Mouse (Mus musculus) layer of hippocampus, adult 9-11 months (tissue): ENCODE results near the gene Pdik1l.

Experiments
- DNase-seq: peaks from one replicate; pipeline ENCODE4 v3.0.0; 2022

Pdik1l gene

DNA sequence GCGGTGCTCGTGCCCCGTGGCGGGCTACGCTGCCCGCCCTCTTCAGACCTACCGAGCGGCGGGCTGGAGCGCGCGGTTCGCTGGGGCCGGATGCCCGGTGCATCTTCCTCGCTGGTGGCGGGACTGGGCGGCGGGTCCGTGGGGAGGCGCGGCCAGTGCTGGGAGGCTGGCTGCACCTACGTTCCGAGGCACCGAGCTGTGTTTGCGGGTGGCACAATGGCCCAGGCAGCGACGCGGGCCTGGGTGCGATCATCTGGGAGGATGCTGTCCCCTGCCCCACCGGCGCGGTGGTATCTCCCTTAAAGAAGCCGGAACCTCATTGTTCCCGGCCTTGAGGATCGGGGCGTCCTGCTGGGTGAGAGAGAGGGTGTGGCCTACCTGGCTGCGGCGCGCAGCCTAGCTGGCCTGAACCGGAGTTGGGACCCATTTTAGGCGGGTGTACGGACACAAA, at the start of gene Pdik1l:
Gene Pdik1l, minus strand, starts transcription at position 321 of the 451 bp plus-strand sequence.
- DNase-seq: peak; percentile 72

DNA sequence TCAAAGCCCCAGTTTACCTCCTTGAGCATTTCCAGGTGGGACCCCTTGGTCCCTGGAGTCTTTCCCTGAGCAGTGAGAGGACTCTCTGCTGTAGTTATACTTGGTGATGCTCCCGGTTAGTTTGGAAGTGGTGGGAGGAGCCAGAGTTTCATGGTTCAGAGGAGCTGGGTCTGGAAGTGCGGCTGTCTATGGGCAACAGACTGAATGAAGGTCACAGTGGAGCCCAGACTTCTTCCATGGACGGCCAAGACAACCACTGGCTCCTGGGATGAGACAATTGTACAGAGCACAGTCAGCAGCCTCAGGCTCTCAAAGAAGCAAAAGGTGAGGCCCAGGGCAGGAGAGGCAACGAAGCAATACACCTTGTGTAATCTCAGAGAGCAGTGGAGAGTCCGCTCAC, 42.6 kb upstream of the Pdik1l start:
- DNase-seq: no peak

DNA sequence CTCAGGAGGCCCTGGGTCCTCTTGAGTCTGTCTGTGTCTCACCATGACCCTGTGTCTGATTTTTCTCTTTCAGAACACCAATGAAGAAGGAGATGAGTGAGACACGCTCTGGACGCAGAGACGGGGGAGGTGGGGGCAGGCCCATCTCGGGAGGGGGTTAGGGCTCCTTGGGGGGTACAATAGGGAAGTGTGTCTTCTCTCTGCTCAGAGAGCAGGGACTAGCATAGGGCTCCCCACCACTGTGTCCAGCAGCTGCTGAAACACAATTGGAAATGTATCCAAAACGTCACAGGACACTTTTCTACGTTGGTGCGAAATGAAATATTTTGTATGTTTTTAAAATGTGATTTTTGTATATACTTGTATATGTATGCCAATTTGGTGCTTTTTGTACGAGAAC, 41.1 kb upstream of the Pdik1l start:
- no peak for DNase-seq

GRCm38 (mm10) chr4:134328151-134328550, 40.5 kb upstream of the Pdik1l start:
- DNase-seq: no peak

DNA sequence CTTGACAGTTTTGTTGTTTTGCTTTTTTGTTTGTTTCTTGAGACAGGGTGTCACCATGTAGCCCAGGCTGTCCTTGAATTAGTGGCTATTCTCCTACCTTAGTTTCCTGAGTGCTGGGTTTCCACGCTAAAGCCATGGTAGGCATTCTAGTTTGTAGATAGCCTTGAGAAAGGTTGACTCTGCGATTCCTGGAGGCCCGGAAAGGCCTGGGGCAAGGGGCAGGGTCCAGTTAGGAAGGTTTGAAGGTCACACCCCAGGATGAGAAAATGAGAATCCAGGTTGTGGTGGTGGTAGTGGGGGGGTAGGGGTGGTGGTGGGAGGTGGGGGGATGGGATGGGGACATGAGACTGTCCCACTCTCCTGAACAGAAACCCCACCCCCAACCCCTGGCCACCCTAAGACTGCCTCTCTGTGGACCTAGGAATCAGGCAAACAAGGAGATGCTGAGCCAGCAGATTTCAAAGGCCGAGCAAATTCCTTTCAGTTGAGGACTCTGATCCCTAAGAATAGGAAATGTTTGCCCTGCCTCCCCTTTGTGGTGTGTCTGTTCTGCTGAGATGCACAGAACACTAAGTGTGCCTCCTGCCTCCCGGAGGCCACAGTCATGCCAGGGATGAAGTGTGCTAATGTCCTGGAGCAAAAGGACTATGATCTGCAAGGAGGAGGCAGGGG, 39.3 kb upstream of the Pdik1l start:
- no peak for DNase-seq

DNA sequence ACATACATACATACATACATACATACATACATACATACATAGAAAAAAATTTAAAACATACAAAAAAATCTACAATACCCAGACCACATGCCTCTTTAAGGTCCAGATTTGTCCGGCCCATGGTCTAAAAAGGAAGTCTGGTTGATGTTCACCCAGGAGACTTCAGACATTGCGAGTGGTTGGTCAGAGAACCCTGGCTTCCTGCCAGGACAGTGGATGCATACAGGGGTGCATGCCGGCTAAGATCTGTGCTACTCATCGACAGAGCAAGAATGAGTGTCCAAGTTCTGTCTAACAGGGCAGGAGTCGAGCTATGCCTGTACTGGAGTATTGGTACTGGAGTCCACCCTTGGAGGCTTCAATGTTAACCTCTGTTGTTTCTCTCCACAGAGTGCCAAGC, 37.0 kb upstream of the Pdik1l start:
- DNase-seq: no peak

DNA sequence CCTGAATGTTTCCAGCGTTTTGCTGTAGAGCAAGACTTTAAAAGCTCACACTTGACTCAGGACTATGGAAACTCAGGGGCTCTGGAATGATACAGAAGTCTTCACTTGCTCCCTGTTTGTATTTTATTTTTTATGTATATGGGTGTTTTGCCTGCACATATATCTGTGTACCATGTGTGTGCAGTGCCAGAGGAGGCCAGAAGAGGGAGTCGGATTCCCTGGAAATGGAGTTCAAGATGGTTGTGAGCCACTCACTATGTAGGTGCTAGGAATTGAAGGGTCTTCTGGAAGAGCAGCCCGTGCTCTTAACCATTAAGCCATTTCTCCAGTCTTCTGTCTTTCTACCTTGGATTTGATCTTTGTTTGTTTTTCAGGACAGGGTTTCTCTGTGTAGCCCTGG, 33.8 kb upstream of the Pdik1l start:
- no peak for DNase-seq

DNA sequence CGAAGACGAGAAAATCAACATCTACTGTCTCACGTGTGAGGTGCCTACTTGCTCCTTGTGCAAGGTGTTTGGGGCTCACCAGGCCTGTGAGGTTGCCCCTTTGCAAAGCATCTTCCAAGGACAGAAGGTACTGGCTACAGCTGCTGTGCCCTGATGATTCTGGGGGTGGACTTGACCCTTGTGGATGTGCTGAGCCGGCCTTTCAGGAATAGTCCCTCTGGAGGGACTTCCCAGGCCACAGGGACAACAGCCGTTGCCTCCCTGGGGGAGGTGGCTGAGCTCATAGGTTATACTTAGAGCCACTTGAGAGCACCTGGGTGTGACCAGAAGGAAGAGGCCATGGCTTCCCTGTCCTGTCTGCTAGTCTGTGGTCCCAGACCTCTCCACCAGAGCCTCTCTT, 32.0 kb upstream of the Pdik1l start:
- no peak for DNase-seq

DNA sequence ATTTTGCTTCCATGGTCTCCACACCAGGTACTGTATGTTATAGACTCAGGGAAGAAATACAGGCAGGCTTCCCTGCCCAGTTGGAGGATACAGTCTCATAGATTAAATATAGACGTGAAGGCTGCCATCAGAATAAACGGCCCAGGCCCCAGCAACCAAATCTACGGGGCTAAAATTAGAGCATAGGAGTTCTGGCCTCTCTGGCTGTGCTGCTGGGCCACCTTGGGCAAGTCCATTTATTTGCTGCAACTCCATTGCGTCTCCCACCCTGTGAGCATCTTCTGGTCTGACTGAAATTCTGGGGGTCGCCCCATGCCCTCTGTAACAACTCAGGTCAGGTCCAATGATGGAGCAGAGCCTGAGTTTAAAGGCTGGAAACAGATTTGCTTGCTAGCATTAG, 31.4 kb upstream of the Pdik1l start:
- DNase-seq: no peak

DNA sequence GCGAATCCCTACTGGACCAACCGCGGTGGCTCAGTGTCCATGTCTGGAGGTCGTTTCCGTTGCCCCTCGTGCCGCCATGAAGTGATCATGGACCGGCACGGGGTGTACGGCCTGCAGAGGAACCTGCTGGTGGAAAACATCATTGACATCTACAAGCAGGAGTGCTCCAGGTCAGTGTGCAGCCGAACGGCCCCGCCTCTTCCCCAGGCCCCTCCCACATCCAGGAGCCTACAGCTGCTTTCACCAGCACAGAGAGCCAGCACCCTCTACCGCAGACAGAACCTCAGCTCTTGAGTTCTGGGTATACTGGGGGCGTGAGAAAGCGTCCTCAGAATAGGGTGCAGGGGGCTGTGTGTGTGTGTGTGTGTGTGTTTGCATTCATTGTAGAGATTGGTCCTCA, 28.7 kb upstream of the Pdik1l start:
- DNase-seq: no peak

DNA sequence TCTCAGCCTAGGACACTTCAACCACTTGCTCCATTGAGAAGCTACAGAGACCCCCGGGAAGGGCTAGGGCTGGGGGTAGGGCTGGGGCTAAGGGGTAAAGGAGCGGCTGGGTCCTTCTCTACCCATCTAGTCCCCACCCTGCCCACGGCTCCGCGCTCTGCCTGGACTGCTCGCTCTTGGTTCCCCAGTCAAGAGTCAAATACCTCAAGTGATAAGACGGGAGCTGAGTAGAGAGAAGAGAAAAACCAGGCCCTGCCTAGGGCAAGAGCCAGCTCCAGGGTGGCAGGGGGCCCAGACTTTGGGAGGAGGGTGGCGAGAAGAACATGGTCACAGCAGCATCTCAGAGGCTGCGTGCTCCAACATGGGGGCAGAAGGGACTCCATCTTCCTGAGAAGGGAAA, 27.8 kb upstream of the Pdik1l start:
- no peak for DNase-seq

DNA sequence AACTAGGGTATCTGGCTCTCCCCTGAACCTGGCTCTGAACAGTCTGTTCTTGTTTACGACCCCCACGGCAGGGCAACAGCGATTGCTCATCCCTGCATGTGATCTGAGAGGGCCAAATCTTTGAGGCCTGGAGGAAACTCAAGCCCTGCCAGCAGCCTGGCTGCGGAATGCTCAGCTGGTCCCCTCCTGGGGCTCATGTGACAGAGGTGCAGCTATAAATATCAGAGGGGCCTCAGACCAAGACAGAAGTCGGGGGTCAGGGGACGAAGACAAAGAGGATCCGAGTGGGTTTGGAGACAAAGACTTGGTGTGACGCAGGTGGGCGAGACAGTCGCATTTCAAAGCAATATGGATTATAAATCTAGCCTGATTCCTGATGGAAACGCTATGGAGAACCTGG, 27.2 kb upstream of the Pdik1l start, which contains the start of gene Trim63:
Gene Trim63, plus strand, starts transcription at position 245 of the 400 bp plus-strand sequence.
- no peak for DNase-seq

DNA sequence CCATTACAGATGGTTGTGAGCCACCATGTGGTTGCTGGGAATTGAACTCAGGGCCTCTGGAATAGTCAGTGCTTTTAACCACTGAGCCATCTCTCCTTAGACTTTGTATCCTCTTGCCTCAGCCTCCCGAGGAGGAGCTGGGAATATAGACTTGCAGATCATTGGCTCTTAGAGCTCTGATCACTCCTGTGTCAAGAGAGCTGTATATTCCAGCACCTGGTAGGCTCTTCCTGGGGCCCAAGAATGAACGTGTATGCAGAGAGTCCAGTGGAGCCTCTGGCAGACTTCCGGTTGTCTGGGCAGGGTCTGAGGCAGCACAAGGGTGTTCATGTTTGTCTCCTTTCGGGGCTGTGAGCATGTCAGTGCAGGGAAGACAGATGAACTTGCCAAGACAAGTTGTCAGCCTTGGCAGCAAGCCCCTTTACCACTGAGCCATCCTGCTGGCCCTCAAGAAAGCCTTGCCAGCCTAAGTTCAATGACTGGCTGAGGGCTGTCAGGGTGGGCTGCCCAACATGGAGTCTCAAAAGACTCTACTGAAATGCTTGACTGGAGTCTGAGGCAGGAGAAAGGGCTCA, 26.5 kb upstream of the Pdik1l start:
- no peak for DNase-seq

DNA sequence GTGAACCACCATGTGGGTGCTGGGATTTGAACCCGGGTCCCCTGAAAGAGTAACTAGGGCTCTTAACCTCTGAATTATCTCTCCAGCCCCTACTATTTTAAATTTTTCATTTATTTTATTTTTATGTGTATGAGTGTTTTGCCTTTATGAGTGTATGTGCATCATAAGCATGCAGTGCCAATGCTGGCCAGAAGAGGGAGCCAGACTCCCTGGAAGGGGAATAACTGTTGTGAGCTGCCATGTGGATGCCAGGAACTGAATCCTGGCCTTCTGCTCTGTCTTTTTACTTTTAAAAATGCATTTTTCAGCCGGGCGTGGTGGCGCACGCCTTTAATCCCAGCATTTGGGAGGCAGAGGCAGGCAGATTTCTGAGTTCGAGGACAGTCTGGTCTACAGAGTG, 25.2 kb upstream of the Pdik1l start:
- DNase-seq: no peak

DNA sequence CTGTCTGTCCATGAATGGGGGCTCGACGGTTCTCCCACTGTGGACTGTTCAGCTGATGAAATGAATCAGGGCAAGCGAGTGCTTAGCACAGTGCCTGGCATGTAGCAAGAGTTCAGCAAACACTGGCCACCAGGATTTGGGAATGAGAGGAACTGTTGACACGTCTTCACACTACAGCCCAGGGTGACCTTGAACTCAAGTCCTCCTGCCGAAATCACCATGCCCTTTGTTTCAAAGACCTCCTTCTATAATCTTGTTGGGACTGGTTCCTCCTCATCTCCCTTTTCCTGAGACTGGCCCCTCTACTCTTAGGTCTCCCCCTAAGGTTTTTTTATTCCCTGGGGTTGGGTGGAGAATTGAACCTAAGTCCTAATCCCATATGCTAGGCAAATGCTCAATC, 24.6 kb upstream of the Pdik1l start:
- DNase-seq: no peak

GRCm38 (mm10) chr4:134311784-134312183, 24.1 kb upstream of the Pdik1l start:
- no peak for DNase-seq

GRCm38 (mm10) chr4:134310656-134311055, 23.0 kb upstream of the Pdik1l start:
- DNase-seq: no peak

DNA sequence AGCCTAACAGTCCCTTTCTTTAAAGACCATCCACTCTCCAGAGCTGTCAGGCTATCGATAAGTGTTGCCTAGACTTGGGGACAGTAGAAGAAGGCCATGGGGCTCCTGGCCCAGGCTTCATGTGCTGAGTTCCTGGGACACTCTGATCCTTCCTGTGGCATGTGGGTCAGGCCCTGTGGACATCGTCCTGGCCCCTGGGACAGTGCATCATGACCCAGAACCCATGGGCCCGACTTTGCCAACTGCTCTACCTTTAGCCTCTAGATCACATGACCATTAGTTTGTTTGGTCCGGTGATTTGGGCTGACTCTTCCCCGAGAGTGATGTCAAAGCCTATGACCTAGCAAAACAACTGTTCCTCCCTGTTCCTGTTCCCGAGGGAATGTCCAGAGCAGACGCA, 22.4 kb upstream of the Pdik1l start:
- DNase-seq: no peak

GRCm38 (mm10) chr4:134307367-134308072, 19.8 kb upstream of the Pdik1l start:
- DNase-seq: peak; percentile 65

DNA sequence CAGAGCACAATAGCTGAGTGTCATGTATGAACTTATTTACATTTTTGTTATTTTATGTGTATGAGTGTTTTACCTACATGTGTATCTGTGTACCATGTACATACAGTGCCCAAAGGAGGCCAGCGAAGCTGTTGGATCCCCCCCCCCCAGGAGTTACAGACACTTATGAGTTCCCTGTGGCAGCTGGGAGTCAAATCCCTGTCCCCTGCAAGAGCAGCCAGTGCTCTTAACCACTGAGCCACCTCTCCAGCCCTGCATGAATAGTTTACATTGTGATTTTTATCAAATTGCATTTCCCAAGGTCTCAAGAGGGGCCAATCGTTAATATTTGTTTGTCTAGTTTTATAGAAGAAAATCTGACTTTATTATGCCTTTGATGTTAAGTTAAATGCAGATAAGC, 19.3 kb upstream of the Pdik1l start:
- no peak for DNase-seq

DNA sequence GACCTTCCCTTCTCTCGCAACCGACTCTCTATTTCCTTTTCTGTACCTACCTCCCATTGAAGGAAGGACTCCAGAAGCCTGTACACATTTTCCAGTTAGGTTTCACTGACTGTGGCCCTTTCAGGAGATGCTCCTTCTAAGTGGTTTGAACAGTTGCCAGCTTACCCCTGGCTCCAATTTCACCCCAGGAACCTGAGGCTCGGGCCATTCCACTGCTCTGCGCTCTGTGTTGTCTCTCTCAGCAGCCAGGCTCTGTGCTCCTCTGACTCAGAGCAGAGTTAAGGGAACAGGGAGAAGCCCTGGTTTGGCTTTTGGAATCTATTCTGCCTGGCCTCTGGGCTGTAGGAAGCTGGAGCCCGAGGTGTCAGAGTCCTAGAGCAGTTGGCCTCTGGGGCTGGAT, 14.4 kb upstream of the Pdik1l start:
- no peak for DNase-seq

- DNase-seq: no peak
These were observed 12.6 kb upstream of the Pdik1l start for GRCm38 (mm10) chr4:134300316-134300715.

DNA sequence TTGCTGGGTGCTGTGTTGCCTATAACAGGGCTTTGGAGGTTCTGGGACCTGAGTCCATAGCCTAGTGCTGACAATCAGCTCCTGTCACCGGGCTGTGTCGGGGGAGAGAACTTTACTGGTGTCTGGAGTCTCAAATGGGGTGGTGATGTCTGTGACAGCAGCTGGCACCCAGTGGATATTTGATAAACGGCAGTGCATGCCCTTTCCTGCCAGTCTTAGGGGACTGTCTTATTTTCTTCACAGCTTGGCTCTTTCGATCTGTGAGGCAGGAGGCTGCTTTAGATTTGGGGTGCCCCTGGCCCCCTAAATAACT, 11.8 kb upstream of the Pdik1l start:
- no peak for DNase-seq
